Mouse (Mus musculus): Measurements from ENCODE around the gene Hoxb7.

DNA sequence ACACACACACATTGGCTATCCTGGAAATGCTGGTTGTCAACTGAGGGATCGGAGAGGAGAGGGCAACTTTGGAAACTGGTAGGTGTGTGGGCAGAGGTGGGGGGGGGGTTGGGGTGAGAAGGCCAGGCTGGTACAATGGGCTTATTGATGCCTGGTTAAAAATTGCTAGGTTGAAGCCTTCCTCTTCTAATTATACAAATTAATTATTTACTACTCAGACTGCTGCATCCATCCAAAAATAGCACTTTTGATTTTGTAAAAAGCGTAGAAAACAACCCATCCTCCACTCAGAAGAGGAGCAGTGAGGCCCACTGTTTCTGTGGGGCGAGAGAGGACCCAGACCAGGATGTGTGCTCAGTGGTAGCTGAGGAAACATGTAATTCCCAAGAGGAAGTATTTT, 48.6 kb downstream of the Hoxb7 start:
- no peak for TF ChIP-seq CTCF (IDR thresholded peaks at IDR 0.05; ENCODE audit: low read depth)
- no peak for TF ChIP-seq EP300 (IDR thresholded peaks at IDR 0.05; ENCODE audit: low read depth)
